Mouse (Mus musculus): ENCODE data around the gene Runx3. TPM values are rescaled to one million over a fixed set of nuclear protein-coding genes. Genes with fewer than 3 reads are reported as not detected.

Runx3 gene
- 10 to 100 TPM in 2 of 3 experiments, 1 to 10 TPM in 1; 9.2 to 26.5 (median 11.1) TPM for polyA plus RNA-seq (2017; shearing (Covaris generic))

- peak; percentile 99 for ATAC-seq
Measured at GRCm38 (mm10) chr4:135120342-135121100, at the start of gene Runx3. TSS of gene Runx3 (plus strand) at chr4:135120652.

- peak; percentile 51 for ATAC-seq
Measured at GRCm38 (mm10) chr4:135072671-135073070, 47.8 kb upstream of the Runx3 start.

- peak; percentile 66 for ATAC-seq
Measured at GRCm38 (mm10) chr4:135073523-135073922, 46.9 kb upstream of the Runx3 start.

- no peak for ATAC-seq
Measured at GRCm38 (mm10) chr4:135074646-135075045, 45.8 kb upstream of the Runx3 start.

- no peak for ATAC-seq
Measured at GRCm38 (mm10) chr4:135075360-135075759, 45.1 kb upstream of the Runx3 start.

- no peak for ATAC-seq
Measured at GRCm38 (mm10) chr4:135076611-135077010, 43.8 kb upstream of the Runx3 start.

- ATAC-seq, result no peak
Measured at GRCm38 (mm10) chr4:135077196-135077595, 43.3 kb upstream of the Runx3 start.

GRCm38 (mm10) chr4:135079859-135080640 is 40.4 kb upstream of the Runx3 start:
- peak; percentile 92 for ATAC-seq

GRCm38 (mm10) chr4:135080641-135080920 is 39.9 kb upstream of the Runx3 start:
- ATAC-seq, result no peak

GRCm38 (mm10) chr4:135083089-135083488 is 37.4 kb upstream of the Runx3 start:
- ATAC-seq, result no peak

- no peak for ATAC-seq
Measured at GRCm38 (mm10) chr4:135085077-135085853, 35.2 kb upstream of the Runx3 start.

- ATAC-seq, result no peak
Measured at GRCm38 (mm10) chr4:135090613-135091012, 29.8 kb upstream of the Runx3 start.

GRCm38 (mm10) chr4:135092871-135093270 is 27.6 kb upstream of the Runx3 start:
- ATAC-seq, result no peak

- ATAC-seq, result no peak
Measured at GRCm38 (mm10) chr4:135095693-135096092, 24.8 kb upstream of the Runx3 start.

GRCm38 (mm10) chr4:135097910-135098891 is 22.3 kb upstream of the Runx3 start:
- ATAC-seq, result peak; percentile 45

- no peak for ATAC-seq
Measured at GRCm38 (mm10) chr4:135102019-135102740, 18.3 kb upstream of the Runx3 start.

GRCm38 (mm10) chr4:135102761-135103160 is 17.7 kb upstream of the Runx3 start:
- ATAC-seq, result peak; percentile 77

GRCm38 (mm10) chr4:135103800-135104199 is 16.7 kb upstream of the Runx3 start:
- peak; percentile 60 for ATAC-seq

GRCm38 (mm10) chr4:135106968-135107367 is 13.5 kb upstream of the Runx3 start:
- no peak for ATAC-seq

GRCm38 (mm10) chr4:135108666-135109065 is 11.8 kb upstream of the Runx3 start:
- peak; percentile 52 for ATAC-seq

- ATAC-seq, result no peak
Measured at GRCm38 (mm10) chr4:135113656-135114055, 6.8 kb upstream of the Runx3 start.
